Mouse (Mus musculus) MEL (cell line): Measurements from ENCODE around the gene Nemp1. TPM values are rescaled to one million over a fixed set of nuclear protein-coding genes. Genes with fewer than 3 reads are reported as not detected.

ENCODE experiments used
- DNase-seq: peaks from one replicate; pipeline ENCODE4 v3.0.0; 2011; ENCODE audit warnings: low read depth, low spot score
- H3K27ac ChIP-seq: 2 replicates; pipeline ENCODE4 v1.5.1; 2012; ENCODE audit warnings: low read depth, mild to moderate bottlenecking, control low read depth, low read length, moderate library complexity; ENCODE audit not compliant: control insufficient read depth
- H3K27me3 ChIP-seq, 2 experiments: fragments of 150-350 bp in 1 of 2; sonication (generic) in 1 of 2; 2 replicates each; pipeline ENCODE4 v1.6.1; 2012; ENCODE audit warnings: low read length in 2 of 2, mild to moderate bottlenecking in 2 of 2, improper control_type of control experiment in 1 of 2, moderate library complexity in 1 of 2; ENCODE audit not compliant: insufficient read depth in 2 of 2, control insufficient read depth in 1 of 2
- H3K36me3 ChIP-seq, 2 experiments: 2 replicates each; pipeline ENCODE4 v1.6.1; 2012 to 2014; ENCODE audit warnings: low read length in 2 of 2, improper control_type of control experiment in 1 of 2, inconsistent platforms in 1 of 2, mild to moderate bottlenecking in 1 of 2; ENCODE audit not compliant: insufficient read depth in 2 of 2, control insufficient read depth in 1 of 2
- H3K4me1 ChIP-seq, 2 experiments: fragments of 150-350 bp in 1 of 2; sonication (generic) in 1 of 2; 2 replicates each; pipeline ENCODE4 v1.6.1; 2012; ENCODE audit warnings: low read length in 2 of 2, improper control_type of control experiment in 1 of 2, mild to moderate bottlenecking in 1 of 2; ENCODE audit not compliant: insufficient read depth in 2 of 2, control insufficient read depth in 1 of 2
- H3K4me3 ChIP-seq, 2 experiments: fragments of 150-350 bp in 1 of 2; sonication (generic) in 1 of 2; 2 replicates each; pipeline ENCODE4 v1.5.1; 2012; ENCODE audit warnings: low read depth in 2 of 2, low read length in 2 of 2, mild to moderate bottlenecking in 2 of 2, moderate library complexity in 2 of 2, control low read depth in 1 of 2, improper control_type of control experiment in 1 of 2; ENCODE audit not compliant: control insufficient read depth in 1 of 2, insufficient read depth in 1 of 2
- H3K79me2 ChIP-seq: 2 replicates; pipeline ENCODE4 v1.6.1; 2012; ENCODE audit warnings: mild to moderate bottlenecking, low read length, moderate library complexity; ENCODE audit not compliant: control insufficient read depth, poor library complexity, insufficient read depth
- H3K9ac ChIP-seq: 2 replicates; pipeline ENCODE4 v1.6.1; 2012; ENCODE audit warnings: low read depth, mild to moderate bottlenecking, control low read depth, low read length, moderate library complexity; ENCODE audit not compliant: control insufficient read depth, poor library complexity, severe bottlenecking
- H3K9me3 ChIP-seq: fragments of 150-350 bp; sonication (generic); replicated peaks from 2 replicates; pipeline ENCODE4 v1.6.1; 2012; ENCODE audit warnings: mild to moderate bottlenecking, low read length, improper control_type of control experiment, moderate library complexity; ENCODE audit not compliant: insufficient read depth
- BHLHE40 ChIP-seq: IDR thresholded peaks from 2 replicates; pipeline ENCODE4 v1.6.1; 2012; ENCODE audit warnings: low read depth, mild to moderate bottlenecking, inconsistent platforms, low read length, improper control_type of control experiment, borderline replicate concordance
- CHD1 ChIP-seq: IDR thresholded peaks from 2 replicates; pipeline ENCODE4 v1.6.1; 2012; ENCODE audit warnings: low read depth, mild to moderate bottlenecking, inconsistent platforms, low read length, improper control_type of control experiment
- CHD2 ChIP-seq: IDR thresholded peaks from 2 replicates; pipeline ENCODE4 v1.6.1; 2011; ENCODE audit warnings: low read length, improper control_type of control experiment
- CTCF ChIP-seq, 3 experiments: IDR thresholded peaks in 2 of 3; conservative IDR thresholded peaks in 1 of 3; 2 replicates each; pipeline ENCODE4 v1.5.1; 2011 to 2012; ENCODE audit warnings: low read length in 3 of 3, low read depth in 2 of 3, mild to moderate bottlenecking in 2 of 3, improper control_type of control experiment in 1 of 3, inconsistent platforms in 1 of 3, mixed read lengths in 1 of 3, moderate library complexity in 1 of 3; ENCODE audit not compliant: control insufficient read depth in 1 of 3, insufficient read depth in 1 of 3, poor library complexity in 1 of 3, severe bottlenecking in 1 of 3
- E2F4 ChIP-seq: IDR thresholded peaks from 2 replicates; pipeline ENCODE4 v1.6.1; 2011; ENCODE audit warnings: low read depth, low read length, improper control_type of control experiment, borderline replicate concordance
- ELF1 ChIP-seq: IDR thresholded peaks from 2 replicates; pipeline ENCODE4 v1.6.1; 2014; ENCODE audit warnings: low read depth, mild to moderate bottlenecking, inconsistent platforms, low read length, improper control_type of control experiment, moderate library complexity
- EP300 ChIP-seq, 2 experiments: IDR thresholded peaks; 2 replicates each; pipeline ENCODE4 v1.6.1; 2011; ENCODE audit warnings: improper control_type of control experiment in 2 of 2, low read length in 2 of 2, low read depth in 1 of 2, mild to moderate bottlenecking in 1 of 2
- ETS1 ChIP-seq: IDR thresholded peaks from 2 replicates; pipeline ENCODE4 v1.6.1; 2012; ENCODE audit warnings: low read depth, mild to moderate bottlenecking, inconsistent platforms, low read length, improper control_type of control experiment, moderate library complexity
- GATA1 ChIP-seq: IDR thresholded peaks from 2 replicates; pipeline ENCODE4 v1.6.1; 2011; ENCODE audit warnings: low read depth, low read length, improper control_type of control experiment
- HCFC1 ChIP-seq: IDR thresholded peaks from 2 replicates; pipeline ENCODE4 v1.6.1; 2012; ENCODE audit warnings: low read depth, mild to moderate bottlenecking, inconsistent platforms, low read length, improper control_type of control experiment, moderate library complexity
- JUND ChIP-seq: IDR thresholded peaks from 2 replicates; pipeline ENCODE4 v1.6.1; 2011; ENCODE audit warnings: low read depth, mild to moderate bottlenecking, improper control_type of control experiment, low read length
- KAT2A ChIP-seq: conservative IDR thresholded peaks from 2 replicates; pipeline ENCODE4 v1.6.1; 2012; ENCODE audit warnings: low read depth, low read length, improper control_type of control experiment, inconsistent platforms
- MAFK ChIP-seq: IDR thresholded peaks from 2 replicates; pipeline ENCODE4 v1.6.1; 2011; ENCODE audit warnings: low read depth, mild to moderate bottlenecking, low read length, improper control_type of control experiment, borderline replicate concordance
- MAX ChIP-seq: IDR thresholded peaks from 2 replicates; pipeline ENCODE4 v1.6.1; 2011; ENCODE audit warnings: low read length, improper control_type of control experiment
- MAZ ChIP-seq: IDR thresholded peaks from 2 replicates; pipeline ENCODE4 v1.6.1; 2012; ENCODE audit warnings: low read depth, mild to moderate bottlenecking, inconsistent platforms, low read length, improper control_type of control experiment
- MXI1 ChIP-seq: IDR thresholded peaks from 2 replicates; pipeline ENCODE4 v1.6.1; 2011; ENCODE audit warnings: mild to moderate bottlenecking, low read depth, low read length, improper control_type of control experiment
- MYB ChIP-seq: IDR thresholded peaks from 2 replicates; pipeline ENCODE4 v1.6.1; 2011; ENCODE audit warnings: mild to moderate bottlenecking, low read depth, low read length, improper control_type of control experiment
- MYC ChIP-seq: IDR thresholded peaks from 2 replicates; pipeline ENCODE4 v1.6.1; 2011; ENCODE audit warnings: low read depth, mild to moderate bottlenecking, low read length, improper control_type of control experiment, moderate library complexity
- NELFE ChIP-seq: IDR thresholded peaks from 2 replicates; pipeline ENCODE4 v1.6.1; 2011; ENCODE audit warnings: low read depth, low read length, improper control_type of control experiment
- NRF1 ChIP-seq: IDR thresholded peaks from 2 replicates; pipeline ENCODE4 v1.6.1; 2014; ENCODE audit warnings: low read depth, mild to moderate bottlenecking, inconsistent platforms, low read length, improper control_type of control experiment, moderate library complexity; ENCODE audit not compliant: poor library complexity, insufficient read depth, severe bottlenecking
- POLR2A ChIP-seq, 2 experiments: IDR thresholded peaks; 2 replicates each; pipeline ENCODE4 v1.6.1; 2011 to 2012; ENCODE audit warnings: low read length in 2 of 2, mild to moderate bottlenecking in 2 of 2, control low read depth in 1 of 2, improper control_type of control experiment in 1 of 2, low read depth in 1 of 2, moderate library complexity in 1 of 2; ENCODE audit not compliant: control insufficient read depth in 1 of 2, insufficient read depth in 1 of 2, poor library complexity in 1 of 2
- POLR2AphosphoS2 ChIP-seq: IDR thresholded peaks from 2 replicates; pipeline ENCODE4 v1.6.1; 2011; ENCODE audit warnings: low read length, improper control_type of control experiment
- POLR2AphosphoS5 ChIP-seq: IDR thresholded peaks from 2 replicates; pipeline ENCODE4 v1.6.1; 2012; ENCODE audit warnings: low read depth, borderline replicate concordance, mild to moderate bottlenecking, inconsistent platforms, low read length, moderate library complexity, mixed read lengths
- RAD21 ChIP-seq: IDR thresholded peaks from 2 replicates; pipeline ENCODE4 v1.6.1; 2011; ENCODE audit warnings: mild to moderate bottlenecking, low read depth, low read length, improper control_type of control experiment
- RCOR1 ChIP-seq: IDR thresholded peaks from 2 replicates; pipeline ENCODE4 v1.6.1; 2012; ENCODE audit warnings: low read depth, mild to moderate bottlenecking, inconsistent platforms, low read length, improper control_type of control experiment
- SMC3 ChIP-seq: IDR thresholded peaks from 2 replicates; pipeline ENCODE4 v1.6.1; 2011; ENCODE audit warnings: low read depth, low read length, improper control_type of control experiment
- TAL1 ChIP-seq: IDR thresholded peaks from 2 replicates; pipeline ENCODE4 v1.6.1; 2012; ENCODE audit warnings: mild to moderate bottlenecking, inconsistent platforms, low read length, moderate library complexity, mixed read lengths
- TBP ChIP-seq: IDR thresholded peaks from 2 replicates; pipeline ENCODE4 v1.8.0; 2011; ENCODE audit warnings: low read depth, low read length, improper control_type of control experiment
- TCF12 ChIP-seq: IDR thresholded peaks from 2 replicates; pipeline ENCODE4 v1.6.1; 2014; ENCODE audit warnings: low read depth, mild to moderate bottlenecking, inconsistent platforms, low read length, improper control_type of control experiment, moderate library complexity
- UBTF ChIP-seq: IDR thresholded peaks from 2 replicates; pipeline ENCODE4 v1.6.1; 2012; ENCODE audit warnings: low read depth, mild to moderate bottlenecking, inconsistent platforms, low read length, improper control_type of control experiment, moderate library complexity, borderline replicate concordance; ENCODE audit not compliant: insufficient read depth
- USF1 ChIP-seq: IDR thresholded peaks from 2 replicates; pipeline ENCODE4 v1.6.1; 2014; ENCODE audit warnings: low read depth, mild to moderate bottlenecking, inconsistent platforms, low read length, improper control_type of control experiment, moderate library complexity
- USF2 ChIP-seq, 2 experiments: IDR thresholded peaks; 2 replicates each; pipeline ENCODE4 v1.6.1; 2011 to 2012; ENCODE audit warnings: improper control_type of control experiment in 2 of 2, low read length in 2 of 2, borderline replicate concordance in 1 of 2, inconsistent platforms in 1 of 2, low read depth in 1 of 2, mild to moderate bottlenecking in 1 of 2; ENCODE audit not compliant: insufficient read depth in 1 of 2
- ZC3H11A ChIP-seq: IDR thresholded peaks from 2 replicates; pipeline ENCODE4 v1.6.1; 2012; ENCODE audit warnings: low read depth, mild to moderate bottlenecking, inconsistent platforms, low read length, improper control_type of control experiment
- ZKSCAN1 ChIP-seq: IDR thresholded peaks from 2 replicates; pipeline ENCODE4 v1.6.1; 2012; ENCODE audit warnings: low read depth, mild to moderate bottlenecking, inconsistent platforms, low read length, improper control_type of control experiment, moderate library complexity
- ZMIZ1 ChIP-seq: IDR thresholded peaks from 2 replicates; pipeline ENCODE4 v1.6.1; 2012; ENCODE audit warnings: low read depth, mild to moderate bottlenecking, inconsistent platforms, low read length, improper control_type of control experiment, moderate library complexity
- ZNF384 ChIP-seq: IDR thresholded peaks from 2 replicates; pipeline ENCODE4 v1.6.1; 2012; ENCODE audit warnings: low read depth, mild to moderate bottlenecking, inconsistent platforms, low read length, improper control_type of control experiment
- polyA plus RNA-seq, 2 experiments: library from polyadenylated mRNA; stranded (reverse) in 1 of 2; unstranded in 1 of 2; fragments of >175 nt in 1 of 2; fragments of >200 nt in 1 of 2; gene quantifications; 2 replicates each; pipeline versions ENCODE4 v1.2.1 to v1.2.4; 2012; ENCODE audit warnings: low replicate concordance in 2 of 2, low read depth in 1 of 2; ENCODE audit not compliant: insufficient read length in 2 of 2, insufficient read depth in 1 of 2, missing spikeins in 1 of 2
- total RNA-seq: library from RNA; depleted of rRNA; stranded (reverse); fragments of 300-350 nt; gene quantifications from 2 replicates; pipeline ENCODE4 v1.2.3, GENCODE M21; 2012

The Nemp1 gene
- total and polyA plus RNA-seq, 3 experiments = 12.1 to 13.9 TPM; not detected in 1

GRCm38 (mm10) chr10:127669170-127669569 lies 2.5 kb downstream of the Nemp1 start:
- Histone ChIP-seq H3K9ac (peak overlapping the region; percentile 91), H3K27ac (peak overlapping the region; percentile 98), H3K4me3 (peak overlapping the region; percentile 72 to 94), H3K4me1 (peaks cover 6 to 32% of the 10 kb centered on the region in 2 experiments), H3K27me3 (no peaks in the 10 kb centered on the region), H3K79me2 (peaks cover 21% of the 10 kb centered on the region), H3K9me3 (no peaks in the 10 kb centered on the region), H3K36me3 (peaks cover 0 to 26% of the 10 kb centered on the region in 2 experiments; a peak in 2 of 4 replicates)
- DNase-seq = peak; percentile 48
- TF ChIP-seq JUND (no peak), MAZ (no peak), UBTF (no peak), CHD2 (no peak), ZKSCAN1 (no peak), SMC3 (no peak), CHD1 (no peak), TCF12 (no peak), E2F4 (no peak), GATA1 (no peak), MXI1 (peak; percentile 64; the same call in 1 of the 2 replicates), MAFK (no peak), ZMIZ1 (no peak), MYC (peak; percentile 62), POLR2AphosphoS5 (no peak), ZNF384 (no peak), HCFC1 (no peak), POLR2AphosphoS2 (no peak), MYB (no peak), NELFE (no peak; the same call in 1 of the 2 replicates), EP300 (IDR thresholded peaks at IDR 0.05; ENCODE audit: low read depth in 1 of 2, low read length in 2 of 2) (no peak), MAX (peak; percentile 68), POLR2A (IDR thresholded peaks at IDR 0.05; ENCODE audit: control insufficient read depth in 1 of 2, insufficient read depth in 1 of 2, low read depth in 1 of 2, low read length in 2 of 2, poor library complexity in 1 of 2) (0 out of 4 replicates have a peak, but pooled peaks of 1 of the 2 experiments have one; percentile 0), RAD21 (no peak), USF2 (IDR thresholded peaks at IDR 0.05; ENCODE audit: borderline replicate concordance in 1 of 2, insufficient read depth in 1 of 2, low read depth in 1 of 2, low read length in 2 of 2) (no peak), RCOR1 (no peak), TAL1 (no peak), TBP (no peak), ELF1 (no peak), USF1 (no peak), KAT2A (no peak), ETS1 (no peak), ZC3H11A (no peak), NRF1 (no peak), BHLHE40 (0 out of 2 replicates have a peak, but pooled peaks have one; percentile 9), CTCF (IDR thresholded peaks at IDR 0.05 in 2 of 3, conservative IDR thresholded peaks at IDR 0.05 in 1 of 3; ENCODE audit: control insufficient read depth in 1 of 3, insufficient read depth in 1 of 3, low read depth in 2 of 3, low read length in 3 of 3, poor library complexity in 1 of 3, severe bottlenecking in 1 of 3) (no peak)
